In genomic region chr14:13961401-13962112, GRCm38 (mm10) we compare ENCODE assay signal across 8 mouse cellular contexts. TPM values are rescaled to one million over a fixed set of nuclear protein-coding genes. Genes with fewer than 3 reads are reported as not detected.
DNase-seq lines count a peak whose midpoint lies in the region; ATAC-seq lines count a peak whose summit lies in the region.

Atxn7 (plus strand) TSS chr14:13961440.
Thoc7 (minus strand) TSS chr14:13961852.

- H3K36me3 ChIP-seq in embryonic facial prominence, embryonic 15.5 days, result no peaks in the 10 kb centered on the region
- H3K36me3 ChIP-seq in heart, embryonic 10.5 days, result no peaks in the 10 kb centered on the region
- no peaks in the 10 kb centered on the region for H3K36me3 ChIP-seq in kidney, embryonic 14.5 days (ENCODE audit: control insufficient read depth, insufficient read depth, low read length)
- H3K36me3 ChIP-seq in liver, embryonic 13.5 days, result 0 out of 2 replicates have a peak, but pooled peaks cover 3% of the 10 kb centered on the region

- WGBS in embryonic facial prominence, embryonic 15.5 days, result 4% methylated on average over 29 of the region's 56 CpGs
- WGBS in heart, embryonic 10.5 days, result 5% methylated on average over 26 of the region's 56 CpGs
- 8% methylated on average over 29 of the region's 56 CpGs for WGBS in kidney, embryonic 14.5 days
- 1% methylated on average over 41 of the region's 56 CpGs for WGBS in liver, embryonic 13.5 days (ENCODE audit: insufficient replicate concordance)

- peak within 1 kb of the TSS; percentile 81 for H3K9ac ChIP-seq in embryonic facial prominence, embryonic 15.5 days
- H3K9ac ChIP-seq in kidney, embryonic 14.5 days (ENCODE audit: low read depth, low read length), result peak within 1 kb of the TSS; percentile 98
- H3K9ac ChIP-seq in liver, embryonic 13.5 days, result peak within 1 kb of the TSS; percentile 95

- peak; percentile 54 for DNase-seq in CD4-positive helper T cell, adult 2 months (ENCODE audit: low read depth, low spot score)
- peak; percentile 42 to 56 for DNase-seq in adrenal gland, postnatal 36 days
- DNase-seq in heart, embryonic 10.5 days (ENCODE audit: low spot score), result peak; percentile 80
- peak; percentile 38 for DNase-seq in liver, embryonic 13.5 days
- DNase-seq in natural killer cell, adult 2 months (ENCODE audit: low spot score in 2 of 2), result peak; percentile 10 to 42
- peak; percentile 70 for DNase-seq in testis, postnatal 10 days (ENCODE audit: low spot score)

- peak within 1 kb of the TSS; percentile 89 for H3K4me3 ChIP-seq in embryonic facial prominence, embryonic 15.5 days (replicated peaks)
- H3K4me3 ChIP-seq in heart, embryonic 10.5 days, result peak within 1 kb of the TSS; percentile 96
- peak within 1 kb of the TSS; percentile 69 for H3K4me3 ChIP-seq in kidney, embryonic 14.5 days (ENCODE audit: low read length)
- peak within 1 kb of the TSS; percentile 94 for H3K4me3 ChIP-seq in liver, embryonic 13.5 days (replicated peaks)

- peaks cover 9% of the 10 kb centered on the region; the same call in 1 of the 2 replicates for H3K4me1 ChIP-seq in embryonic facial prominence, embryonic 15.5 days
- H3K4me1 ChIP-seq in heart, embryonic 10.5 days, result peaks cover 7% of the 10 kb centered on the region; the same call in 1 of the 2 replicates
- peaks cover 12% of the 10 kb centered on the region for H3K4me1 ChIP-seq in kidney, embryonic 14.5 days (ENCODE audit: control insufficient read depth, insufficient read depth, low read length)
- peaks cover 43% of the 10 kb centered on the region for H3K4me1 ChIP-seq in liver, embryonic 13.5 days (replicated peaks)

- peak within 1 kb of the TSS; percentile 84 for H3K27ac ChIP-seq in embryonic facial prominence, embryonic 15.5 days (replicated peaks)
- H3K27ac ChIP-seq in heart, embryonic 10.5 days, result peak within 1 kb of the TSS; percentile 99
- H3K27ac ChIP-seq in kidney, embryonic 14.5 days (ENCODE audit: low read depth, low read length), result peak within 1 kb of the TSS; percentile 90
- peak within 1 kb of the TSS; percentile 83 for H3K27ac ChIP-seq in liver, embryonic 13.5 days

- no peaks in the 10 kb centered on the region for H3K9me3 ChIP-seq in embryonic facial prominence, embryonic 15.5 days (replicated peaks)
- no peaks in the 10 kb centered on the region for H3K9me3 ChIP-seq in heart, embryonic 10.5 days
- no peaks in the 10 kb centered on the region for H3K9me3 ChIP-seq in kidney, embryonic 14.5 days (ENCODE audit: control insufficient read depth, low read length)
- H3K9me3 ChIP-seq in liver, embryonic 13.5 days (replicated peaks), result no peaks in the 10 kb centered on the region

- no peaks in the 10 kb centered on the region for H3K27me3 ChIP-seq in embryonic facial prominence, embryonic 15.5 days
- H3K27me3 ChIP-seq in heart, embryonic 10.5 days (ENCODE audit: insufficient read depth, poor library complexity, severe bottlenecking), result peaks cover 18% of the 10 kb centered on the region
- no peaks in the 10 kb centered on the region for H3K27me3 ChIP-seq in kidney, embryonic 14.5 days (ENCODE audit: control insufficient read depth, insufficient read depth, low read length)
- H3K27me3 ChIP-seq in liver, embryonic 13.5 days, result no peaks in the 10 kb centered on the region

- H3K4me2 ChIP-seq in embryonic facial prominence, embryonic 15.5 days (replicated peaks), result peak within 1 kb of the TSS; percentile 58
- H3K4me2 ChIP-seq in kidney, embryonic 14.5 days (replicated peaks; ENCODE audit: low read depth, low read length), result peak within 1 kb of the TSS; percentile 59
- peak within 1 kb of the TSS; percentile 87 for H3K4me2 ChIP-seq in liver, embryonic 13.5 days

- ATAC-seq in embryonic facial prominence, embryonic 15.5 days (ENCODE audit: insufficient number of reproducible peaks, low FRiP score, low TSS enrichment, low read depth), result peak; percentile 66
- peak; percentile 74 for ATAC-seq in kidney, embryonic 14.5 days (ENCODE audit: low FRiP score, low TSS enrichment)
- peak; percentile 79 for ATAC-seq in liver, embryonic 13.5 days (ENCODE audit: low read depth)

RNA-seq across cellular contexts. Expression of gene Atxn7, which starts in this region (rescaled TPM):
- total RNA-seq in adrenal gland, postnatal 36 days (2021), result 10 to 100 TPM; 22.0 to 43.8 TPM
- 4.8 and 6.2 TPM in 2 replicates for polyA plus RNA-seq in embryonic facial prominence, embryonic 15.5 days (2015; fragmentation: Nextera tagmentation; extraction: Ambion mirVana)
- polyA plus RNA-seq in heart, embryonic 10.5 days (2016; fragmentation: Nextera tagmentation; extraction: Ambion mirVana), result 2.6 and 3.0 TPM in 2 replicates
- polyA plus RNA-seq in kidney, embryonic 14.5 days (2014; fragmentation: Nextera tagmentation; extraction: Ambion mirVana), result 6.3 and 7.1 TPM in 2 replicates
- 1.2 and 1.6 TPM in 2 replicates for polyA plus RNA-seq in liver, embryonic 13.5 days (2015; fragmentation: Nextera tagmentation; extraction: Ambion mirVana)

RNA-seq across cellular contexts. Expression of gene Thoc7, which starts in this region (rescaled TPM):
- 100 to 1,000 TPM; 121 TPM for total RNA-seq in adrenal gland, postnatal 36 days (2021)
- 160 and 169 TPM in 2 replicates for polyA plus RNA-seq in embryonic facial prominence, embryonic 15.5 days (2015; fragmentation: Nextera tagmentation; extraction: Ambion mirVana)
- polyA plus RNA-seq in heart, embryonic 10.5 days (2016; fragmentation: Nextera tagmentation; extraction: Ambion mirVana), result 131 and 135 TPM in 2 replicates
- 211 and 296 TPM in 2 replicates for polyA plus RNA-seq in kidney, embryonic 14.5 days (2014; fragmentation: Nextera tagmentation; extraction: Ambion mirVana)
- 113 and 133 TPM in 2 replicates for polyA plus RNA-seq in liver, embryonic 13.5 days (2015; fragmentation: Nextera tagmentation; extraction: Ambion mirVana)

Comparison
In these comparisons a context has a peak if more than half of its experiments do, and no peak if none do; other contexts are left out.
1. Peak in every context shown above with its lines: DNase-seq, ATAC-seq, H3K4me3 ChIP-seq and H3K27ac ChIP-seq.
2. DNase-seq: peak in every context shown above with its lines; median percentile 80 in heart, embryonic 10.5 days; 70 in testis, postnatal 10 days; 54 in CD4-positive helper T cell, adult 2 months; 49 in adrenal gland, postnatal 36 days; 38 in liver, embryonic 13.5 days; 26 in natural killer cell, adult 2 months.